Mouse (Mus musculus) layer of hippocampus, adult 2 months (tissue): ENCODE results near the gene Rhot2. TPM values are rescaled to one million over a fixed set of nuclear protein-coding genes. Genes with fewer than 3 reads are reported as not detected.
"Not testable (repeated sequence)": the region's sequence is repeated elsewhere in the genome, so short reads cannot be mapped to it uniquely, and the experiment has no call there.

Experiments
- DNase-seq, 2 experiments: peaks; one replicate each; pipeline ENCODE4 v3.0.0; 2022; ENCODE audit warnings: low spot score in 2 of 2
- H3K27ac ChIP-seq: fragments of 200-600 bp; 2 replicates; pipeline ENCODE4 v1.8.1; 2022
- H3K4me3 ChIP-seq: fragments of 200-600 bp; 2 replicates; pipeline ENCODE4 v1.8.1; 2022; ENCODE audit warnings: mild to moderate bottlenecking
- CTCF ChIP-seq: fragments of 200-600 bp; conservative IDR thresholded peaks from 2 replicates; pipeline ENCODE4 v1.8.1; 2022; ENCODE audit warnings: antibody characterized with exemption, mild to moderate bottlenecking, moderate library complexity
- total RNA-seq, 2 experiments: library from RNA; stranded (reverse); gene quantifications; 2 replicates each; pipeline ENCODE4 v1.2.3; 2021

The Rhot2 gene
- total RNA-seq, 2 experiments from 2014 or later = 95.9 to 107 TPM

GRCm38 (mm10) chr17:25879750-25880149, 35.1 kb upstream of the Rhot2 start:
- H3K4me3 ChIP-seq = no peak overlapping the region
- peak overlapping the region; percentile 67; the same call in 1 of the 2 replicates for H3K27ac ChIP-seq
- DNase-seq = no peak
- no peak for TF ChIP-seq CTCF

GRCm38 (mm10) chr17:25879261-25879660, 34.6 kb upstream of the Rhot2 start:
- no peak overlapping the region for H3K27ac ChIP-seq
- no peak for DNase-seq
- peak; percentile 83 for TF ChIP-seq CTCF
- H3K4me3 ChIP-seq = no peak overlapping the region

GRCm38 (mm10) chr17:25878611-25879180, 34.0 kb upstream of the Rhot2 start:
- TF ChIP-seq CTCF = no peak
- Histone ChIP-seq H3K27ac (no peak overlapping the region), H3K4me3 (no peak overlapping the region)
- DNase-seq = no peak

- no peak overlapping the region for H3K4me3 ChIP-seq
- DNase-seq = no peak
- no peak overlapping the region for H3K27ac ChIP-seq
These were observed 33.3 kb upstream of the Rhot2 start for GRCm38 (mm10) chr17:25877741-25878610.

GRCm38 (mm10) chr17:25877025-25877424, 32.4 kb upstream of the Rhot2 start:
- TF ChIP-seq CTCF = no peak
- no peak for DNase-seq
- H3K27ac ChIP-seq = no peak overlapping the region

More at GRCm38 (mm10) chr17:25877741-25878610, 33.3 kb upstream of the Rhot2 start:
- TF ChIP-seq CTCF = no peak

GRCm38 (mm10) chr17:25876347-25876915, 31.8 kb upstream of the Rhot2 start:
- Histone ChIP-seq H3K27ac (peak overlapping the region; percentile 97), H3K4me3 (peak overlapping the region; percentile 99)
- TF ChIP-seq CTCF = no peak
- DNase-seq = no peak

More at GRCm38 (mm10) chr17:25877025-25877424, 32.4 kb upstream of the Rhot2 start:
- H3K4me3 ChIP-seq = no peak overlapping the region

- Histone ChIP-seq H3K27ac (peak overlapping the region; percentile 97), H3K4me3 (peak overlapping the region; percentile 99)
- peak; percentile 92 to 94 for DNase-seq
- peak; percentile 55 for TF ChIP-seq CTCF
These were observed 30.8 kb upstream of the Rhot2 start for GRCm38 (mm10) chr17:25875171-25876136.

GRCm38 (mm10) chr17:25874721-25875170, 30.1 kb upstream of the Rhot2 start, which contains the start of gene Mettl26:
TSS of gene Mettl26 (plus strand) at chr17:25875074.
- peak within 1 kb of the TSS; percentile 99 for H3K4me3 ChIP-seq
- peak; percentile 95 to 99 for DNase-seq
- peak; percentile 38 for TF ChIP-seq CTCF
- H3K27ac ChIP-seq = peak within 1 kb of the TSS; percentile 97

- no peak for DNase-seq
These were observed 29.6 kb upstream of the Rhot2 start for GRCm38 (mm10) chr17:25874148-25874720.

GRCm38 (mm10) chr17:25873405-25874147, 28.9 kb upstream of the Rhot2 start:
- Histone ChIP-seq H3K27ac (peak overlapping the region; percentile 97; the same call in 1 of the 2 replicates), H3K4me3 (no peak overlapping the region; the same call in 1 of the 2 replicates)
- DNase-seq = no peak
- no peak for TF ChIP-seq CTCF

More at GRCm38 (mm10) chr17:25874148-25874720, 29.6 kb upstream of the Rhot2 start:
- no peak for TF ChIP-seq CTCF
- Histone ChIP-seq H3K4me3 (peak overlapping the region; percentile 99), H3K27ac (peak overlapping the region; percentile 97)

GRCm38 (mm10) chr17:25872676-25873075, 28.0 kb upstream of the Rhot2 start:
- no peak overlapping the region for H3K27ac ChIP-seq
- DNase-seq = no peak
- no peak overlapping the region for H3K4me3 ChIP-seq
- no peak for TF ChIP-seq CTCF

GRCm38 (mm10) chr17:25871566-25871965, 26.9 kb upstream of the Rhot2 start:
- not testable (repeated sequence) for DNase-seq

More at GRCm38 (mm10) chr17:25871566-25871965, 26.9 kb upstream of the Rhot2 start:
- H3K4me3 ChIP-seq, H3K27ac ChIP-seq: not testable (repeated sequence)
